Mouse (Mus musculus) T-cell, adult 2 months (primary cell): ENCODE measurements around the gene Sirt7.
A peak's percentile ranks its signal among the peaks of the same experiment; 100 is the strongest.

Source experiments
- DNase-seq: peaks from one replicate; pipeline ENCODE4 v3.0.0; 2022; ENCODE audit warnings: low spot score

The Sirt7 gene

DNA sequence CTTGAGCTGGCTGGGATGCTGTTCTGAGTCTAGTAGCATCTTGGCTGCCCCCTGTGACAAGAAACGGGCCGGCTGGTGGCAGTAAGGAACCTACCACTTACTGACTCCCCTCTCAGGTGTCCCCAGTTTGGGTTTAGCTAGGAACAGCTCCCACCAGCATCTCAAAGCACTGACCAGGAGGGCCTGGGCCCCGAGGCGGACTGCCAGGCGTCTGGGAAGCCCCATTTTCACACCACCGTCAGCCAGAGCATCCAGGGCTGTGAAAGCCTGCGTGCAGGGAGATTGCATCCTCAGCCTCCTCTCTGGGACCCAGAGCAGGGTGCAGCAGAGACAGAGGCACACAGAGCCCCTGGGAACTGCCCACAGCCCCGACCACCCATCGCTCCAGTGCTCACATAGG is 16.2 kb upstream of the Sirt7 start:
- DNase-seq, result no peak

DNA sequence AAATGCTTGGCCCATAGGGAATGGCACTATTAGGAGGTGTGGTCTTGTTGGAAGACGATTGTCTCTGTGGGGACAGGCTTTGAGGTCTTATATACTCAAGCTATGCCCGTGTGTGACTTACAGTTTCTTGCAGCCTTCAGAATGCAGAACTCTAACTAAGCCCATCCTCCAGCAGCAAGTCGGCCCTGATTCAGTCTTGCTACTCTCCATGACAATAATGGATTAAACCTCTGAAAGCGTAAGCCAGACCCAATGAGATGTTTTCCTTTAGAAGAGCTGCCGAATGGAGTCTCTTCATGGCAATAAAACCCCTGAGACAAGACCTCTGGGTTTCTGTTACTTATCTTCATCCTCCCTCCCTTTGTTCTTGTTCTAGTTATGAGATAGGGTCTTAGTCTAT is 9.8 kb upstream of the Sirt7 start:
- no peak for DNase-seq

DNA sequence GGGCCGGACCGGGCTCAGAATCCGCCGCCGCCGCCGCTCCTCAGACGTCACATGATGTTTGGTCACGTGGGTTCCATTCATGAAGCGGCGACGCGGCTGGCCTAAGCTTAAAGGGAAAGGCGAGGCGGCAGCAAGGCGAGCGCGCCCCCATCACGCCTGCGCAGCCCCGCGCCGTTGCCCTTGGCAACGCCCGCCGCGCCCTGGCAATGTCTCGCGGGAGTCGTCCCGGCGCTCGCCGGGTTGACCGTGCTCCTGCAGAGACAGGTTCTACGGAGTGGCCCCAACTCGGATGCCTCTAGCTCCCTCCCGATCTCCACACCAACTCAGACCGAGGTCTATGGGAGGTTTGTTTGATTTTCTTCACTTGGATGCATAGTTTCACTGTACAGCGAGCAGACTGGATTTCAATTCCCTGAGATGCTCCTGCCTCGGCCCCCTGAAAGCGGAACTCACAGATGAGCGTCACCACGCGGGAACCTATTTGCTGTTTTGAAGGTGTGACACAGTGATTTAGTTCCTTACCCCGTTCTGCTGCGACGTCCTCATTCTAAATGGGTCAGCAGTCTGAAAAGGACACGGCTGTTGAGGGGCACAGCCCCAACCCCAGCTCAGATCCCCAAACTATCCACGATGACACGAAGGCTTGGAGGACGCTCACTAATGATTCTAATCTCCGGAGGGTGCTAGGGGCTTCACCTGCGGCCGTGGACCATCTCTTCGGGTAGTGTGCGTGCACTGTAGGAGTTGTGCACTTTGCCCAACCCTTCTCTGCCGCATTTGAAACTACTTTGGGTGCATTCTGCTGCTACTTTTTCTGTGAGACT is 8.7 kb upstream of the Sirt7 start, which contains the start of gene Mafg:
Mafg (minus strand) TSS at position 81 of the 824 bp plus-strand sequence.
- DNase-seq, result peak; percentile 89

- DNase-seq, result peak; percentile 28
Measured at GRCm38 (mm10) chr11:120632559-120633519, 7.8 kb upstream of the Sirt7 start.

DNA sequence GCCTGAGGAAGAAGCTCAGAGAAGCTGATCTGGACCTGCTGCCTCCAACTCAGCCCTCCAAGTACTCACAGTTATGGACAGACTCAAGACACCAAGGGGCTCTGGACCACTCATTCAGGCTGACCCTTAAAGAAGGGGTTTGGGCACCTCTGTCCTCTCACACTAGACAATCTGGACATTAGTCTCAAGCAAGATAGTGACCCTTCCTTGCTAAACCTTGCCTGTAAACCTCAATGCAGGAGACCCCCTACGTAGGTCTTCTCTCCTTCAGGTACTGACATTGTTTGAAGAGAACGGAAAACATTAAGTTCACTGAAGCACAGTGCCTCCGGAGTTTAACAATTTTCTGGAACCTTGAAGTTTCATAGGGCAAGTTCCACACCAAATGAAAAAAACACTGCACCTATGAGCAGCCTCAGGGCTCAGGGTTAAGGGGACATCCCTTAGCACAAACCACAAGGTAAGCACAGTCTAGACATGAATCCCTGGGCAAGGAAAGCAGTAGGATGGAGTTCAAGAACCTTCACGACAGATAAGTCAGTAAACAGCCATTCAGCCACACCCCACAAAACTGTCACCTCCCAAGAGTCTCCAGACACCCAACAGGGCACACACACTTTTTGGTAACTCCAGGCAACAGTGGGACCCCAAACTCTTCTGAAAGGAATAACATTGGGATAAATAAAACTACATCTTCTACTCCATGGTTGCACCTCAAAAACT is 6.8 kb upstream of the Sirt7 start:
- DNase-seq, result no peak

- DNase-seq, result peak; percentile 35
Measured at GRCm38 (mm10) chr11:120630881-120631725, 6.1 kb upstream of the Sirt7 start.

- no peak for DNase-seq
Measured at GRCm38 (mm10) chr11:120630401-120630871, 5.4 kb upstream of the Sirt7 start.

DNA sequence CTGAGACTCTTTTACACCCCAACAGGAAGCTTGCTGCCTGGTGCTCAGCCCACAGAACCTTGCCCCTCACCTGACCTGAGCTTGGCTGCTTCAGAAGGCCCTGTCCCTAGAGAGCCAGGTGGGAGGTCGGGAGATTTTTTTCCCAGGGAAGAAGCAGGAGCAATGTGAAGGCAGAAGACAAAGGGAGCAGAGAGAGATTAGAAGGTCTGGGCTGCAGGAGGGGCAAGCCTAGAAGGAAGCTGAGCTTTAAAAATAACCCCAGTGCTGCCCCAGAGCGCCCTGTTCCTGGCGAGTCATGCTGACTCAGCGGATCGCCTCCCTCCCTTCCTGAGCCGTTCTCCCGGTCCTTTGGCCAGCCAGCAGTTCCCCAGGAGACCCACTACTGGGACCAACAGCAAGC is 4.9 kb upstream of the Sirt7 start:
- DNase-seq, result no peak

- DNase-seq, result peak; percentile 65
Measured at GRCm38 (mm10) chr11:120629341-120629730, 4.3 kb upstream of the Sirt7 start.

DNA sequence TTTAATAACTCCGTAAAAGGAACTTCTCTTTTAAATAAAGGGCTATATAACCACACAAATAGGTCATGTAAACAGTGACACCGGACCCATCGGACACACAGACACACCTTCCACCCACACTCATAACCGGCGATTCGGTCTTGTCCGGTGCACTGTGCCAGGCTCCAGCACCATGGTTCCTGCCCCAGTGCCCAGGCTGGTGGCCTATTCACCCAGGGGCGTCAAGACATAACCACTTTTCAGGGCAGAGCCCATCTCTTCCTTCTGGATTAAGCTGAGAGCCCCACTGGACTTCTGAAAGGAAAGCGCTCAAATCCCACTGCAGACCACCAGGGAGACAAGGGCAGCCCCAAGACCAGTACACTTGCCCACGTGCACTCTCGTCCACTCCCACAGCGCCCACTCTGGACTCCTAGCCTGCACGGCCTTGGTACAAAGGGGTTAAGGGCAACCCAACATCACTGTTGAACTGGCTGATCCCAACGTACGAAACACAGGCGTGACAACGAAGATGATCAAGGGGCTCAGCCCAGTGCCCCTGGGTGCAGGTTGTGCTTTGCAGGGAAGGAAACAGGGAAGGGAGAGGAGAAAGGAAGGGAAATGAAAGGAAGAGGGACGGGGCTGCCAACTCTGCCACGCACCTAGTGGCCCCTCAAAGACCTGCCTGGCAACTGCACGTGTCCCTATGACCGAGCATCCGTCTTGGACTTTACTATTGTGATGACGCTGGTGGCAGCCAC is 3.7 kb upstream of the Sirt7 start:
- no peak for DNase-seq

GRCm38 (mm10) chr11:120627468-120628300 is 2.6 kb upstream of the Sirt7 start:
- peak; percentile 78 for DNase-seq

- no peak for DNase-seq
Measured at GRCm38 (mm10) chr11:120626785-120627467, 1.9 kb upstream of the Sirt7 start.

- DNase-seq, result peak; percentile 86
Measured at GRCm38 (mm10) chr11:120624680-120625111, 344 bp downstream of the Sirt7 start.

DNA sequence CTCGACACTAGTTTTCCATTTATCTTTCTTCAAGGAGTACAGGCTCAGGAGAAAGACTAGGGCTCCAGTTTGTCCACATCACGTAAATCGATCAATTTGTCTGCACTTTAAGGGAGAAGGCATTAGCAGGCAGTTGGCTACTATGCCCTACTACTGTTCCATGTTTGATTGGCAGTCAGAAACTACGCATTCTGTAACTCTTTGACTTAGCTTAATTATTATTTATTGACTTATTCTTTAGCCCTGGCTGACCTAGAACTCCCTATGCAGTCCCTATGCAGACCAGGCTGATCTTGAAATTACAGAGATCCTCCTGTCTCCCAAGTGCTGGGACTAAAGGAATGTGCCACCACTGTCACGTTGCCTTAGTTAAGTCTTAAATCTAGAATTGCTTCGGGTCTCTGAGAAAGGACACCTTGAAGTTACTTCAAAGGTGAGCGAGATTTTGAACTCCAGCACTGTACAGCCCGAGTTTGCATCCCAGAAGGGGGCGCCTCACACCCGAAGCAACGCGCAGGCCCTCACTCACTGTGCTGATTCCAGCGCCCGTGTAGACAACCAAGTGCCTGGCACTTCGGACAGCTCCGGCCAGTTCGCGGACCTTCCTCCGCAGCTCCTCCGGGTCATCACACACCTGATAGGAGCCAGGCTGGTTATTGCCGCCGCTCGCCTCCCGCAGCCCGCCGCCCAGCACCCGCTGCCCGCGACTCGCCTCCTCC is 920 bp downstream of the Sirt7 start:
- peak; percentile 74 for DNase-seq

DNA sequence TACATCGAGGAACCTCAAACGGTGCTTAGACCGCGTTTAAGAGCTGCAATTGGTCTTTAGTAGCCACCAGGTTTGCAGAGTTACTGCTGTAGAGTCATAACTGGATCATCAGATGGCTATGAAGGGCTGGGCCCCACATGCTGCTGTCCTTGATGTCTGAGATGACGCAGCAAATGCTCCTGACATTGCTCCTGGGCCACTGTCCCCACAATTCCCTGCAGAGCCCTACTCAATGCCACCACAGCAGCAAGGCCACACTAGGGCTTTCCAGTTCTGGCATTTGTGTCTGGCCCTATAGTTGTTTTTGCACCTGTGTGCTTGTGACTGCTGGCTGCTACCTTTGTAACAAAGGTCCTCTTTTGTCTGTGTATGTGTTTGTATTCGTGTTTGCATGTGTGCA is 2.2 kb downstream of the Sirt7 start:
- DNase-seq, result no peak

DNA sequence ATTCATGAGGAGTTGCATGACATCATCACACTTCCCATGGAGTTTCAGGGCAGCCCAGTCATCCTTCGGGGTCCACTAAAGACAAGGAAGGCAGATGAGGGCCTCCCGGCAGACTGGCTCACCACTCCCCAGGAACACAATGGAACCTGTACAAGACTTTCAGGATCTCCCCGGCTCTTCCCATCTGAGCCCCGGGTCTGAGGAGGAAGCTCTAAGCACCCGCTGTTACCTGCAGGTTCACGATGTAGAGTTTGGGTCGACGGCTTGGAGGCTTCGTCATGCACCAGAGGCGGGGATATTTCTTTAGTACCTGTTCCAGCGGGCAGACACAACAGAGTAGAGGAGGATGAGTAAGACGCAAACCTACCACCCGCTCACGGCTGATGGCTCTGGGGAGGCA is 4.8 kb downstream of the Sirt7 start:
- no peak for DNase-seq

DNA sequence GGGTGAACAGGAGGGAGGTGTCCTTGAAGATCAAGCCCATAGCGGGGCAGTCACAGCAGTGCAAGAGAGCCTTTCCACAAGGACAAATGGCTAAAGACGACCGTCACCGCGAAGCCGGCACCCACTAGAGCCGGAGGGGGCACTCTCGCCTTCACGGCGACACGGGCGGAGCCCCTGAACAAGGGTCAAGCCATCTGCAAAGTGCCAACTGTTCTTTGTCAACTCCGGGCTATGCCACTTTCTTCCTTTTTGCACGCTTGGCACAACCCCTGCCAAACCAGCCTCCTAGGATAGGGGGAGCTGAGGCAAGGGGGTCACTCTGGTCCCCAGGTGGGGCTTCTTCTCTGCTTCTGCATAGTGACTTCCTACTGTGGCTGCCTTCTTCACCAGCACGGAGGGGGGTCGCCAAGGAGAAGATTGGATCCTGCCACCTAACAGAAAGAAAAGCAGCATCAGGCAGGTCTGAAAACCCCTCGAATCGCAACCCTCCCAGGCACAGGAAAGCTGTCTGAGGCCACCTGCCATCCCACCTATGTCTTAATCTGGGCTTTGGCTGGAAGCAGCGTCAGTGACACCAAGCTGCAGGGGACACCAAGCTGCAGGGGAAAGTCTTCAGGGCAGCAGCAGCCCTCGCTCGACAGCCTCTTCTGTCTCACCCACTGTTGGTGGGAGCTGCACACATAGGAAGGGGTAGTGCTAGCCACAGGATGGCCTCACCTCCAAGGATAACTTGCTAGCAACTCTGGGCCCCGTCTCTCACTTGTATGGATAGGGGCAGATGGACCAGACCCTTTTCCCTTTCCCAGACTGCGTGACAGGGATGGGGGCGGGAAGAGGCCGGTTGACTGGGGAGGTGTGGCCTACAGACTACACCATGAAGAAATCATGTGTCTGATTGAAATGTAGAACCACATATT is 6.2 kb downstream of the Sirt7 start:
- DNase-seq, result no peak
